Mouse (Mus musculus) limb, embryonic 10.5 days (tissue): ENCODE data around the gene Memo1. TPM values are rescaled to one million over a fixed set of nuclear protein-coding genes. Genes with fewer than 3 reads are reported as not detected.
"Not testable (repeated sequence)": the region's sequence is repeated elsewhere in the genome, so short reads cannot be mapped to it uniquely, and the experiment has no call there.

ENCODE experiments used
- DNase-seq: peaks from one replicate; pipeline ENCODE4 v3.0.0-alpha.2; 2017; ENCODE audit warnings: low spot score
- H3K27ac ChIP-seq: fragments of 300-500 bp; sonication (generic); 2 replicates; pipeline ENCODE4 v1.5.1; 2016; ENCODE audit warnings: mild to moderate bottlenecking
- H3K27me3 ChIP-seq: fragments of 300-500 bp; sonication (generic); 2 replicates; pipeline ENCODE4 v1.6.1; 2016; ENCODE audit warnings: low read depth, mild to moderate bottlenecking; ENCODE audit not compliant: poor library complexity, severe bottlenecking
- H3K36me3 ChIP-seq: fragments of 300-500 bp; sonication (generic); 2 replicates; pipeline ENCODE4 v1.6.1; 2016; ENCODE audit warnings: mild to moderate bottlenecking, moderate library complexity
- H3K4me1 ChIP-seq: fragments of 300-500 bp; sonication (generic); 2 replicates; pipeline ENCODE4 v1.6.1; 2016
- H3K4me3 ChIP-seq: fragments of 300-500 bp; sonication (generic); 2 replicates; pipeline ENCODE4 v1.5.1; 2016; ENCODE audit warnings: mild to moderate bottlenecking, moderate library complexity
- H3K9me3 ChIP-seq: fragments of 300-500 bp; sonication (generic); replicated peaks from 2 replicates; pipeline ENCODE4 v1.6.1; 2016; ENCODE audit warnings: mild to moderate bottlenecking
- WGBS: fragments of 180-500 bp; shearing (Covaris S2); methylation state at CpG from one replicate; pipeline ENCODE4 v1.1.7; 2016; 5-methylcytosine and 5-hydroxymethylcytosine counted together
- polyA plus RNA-seq: library from polyadenylated mRNA; unstranded; fragments of >200 nt; fragmentation: Nextera tagmentation; extraction: Ambion mirVana; gene quantifications from 2 replicates; pipeline ENCODE4 v1.2.1, GENCODE M21; 2016

Memo1 gene
- polyA plus RNA-seq, 1 experiment from 2014 or later, result 96.7 TPM

DNA sequence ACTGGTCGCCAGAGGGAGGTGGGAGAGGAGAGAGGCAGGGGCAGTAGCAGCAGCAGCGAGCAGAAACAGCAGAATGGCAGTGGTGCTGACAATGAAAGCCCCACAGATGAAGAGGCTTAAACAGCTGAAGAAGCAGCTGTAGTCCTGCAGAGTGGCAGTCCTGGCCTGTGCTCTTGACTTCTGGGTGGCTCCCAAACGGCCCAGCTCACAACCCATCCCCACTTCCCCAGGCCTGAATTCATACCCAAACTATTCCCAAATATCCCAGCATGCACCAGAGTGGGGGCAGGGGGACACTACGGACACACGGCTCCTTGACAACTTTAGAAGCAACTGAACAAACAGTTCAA lies 30.2 kb downstream of the Memo1 start:
- H3K4me1 ChIP-seq, result peaks cover 25% of the 10 kb centered on the region
- no peaks in the 10 kb centered on the region for H3K9me3 ChIP-seq
- no peak for DNase-seq
- H3K27me3 ChIP-seq, result no peaks in the 10 kb centered on the region
- H3K36me3 ChIP-seq, result peaks cover 8% of the 10 kb centered on the region; the same call in 1 of the 2 replicates
- 31% methylated on average over 5 of the region's 5 CpGs for WGBS
- H3K27ac ChIP-seq, result no peak overlapping the region
- H3K4me3 ChIP-seq, result no peak overlapping the region

DNA sequence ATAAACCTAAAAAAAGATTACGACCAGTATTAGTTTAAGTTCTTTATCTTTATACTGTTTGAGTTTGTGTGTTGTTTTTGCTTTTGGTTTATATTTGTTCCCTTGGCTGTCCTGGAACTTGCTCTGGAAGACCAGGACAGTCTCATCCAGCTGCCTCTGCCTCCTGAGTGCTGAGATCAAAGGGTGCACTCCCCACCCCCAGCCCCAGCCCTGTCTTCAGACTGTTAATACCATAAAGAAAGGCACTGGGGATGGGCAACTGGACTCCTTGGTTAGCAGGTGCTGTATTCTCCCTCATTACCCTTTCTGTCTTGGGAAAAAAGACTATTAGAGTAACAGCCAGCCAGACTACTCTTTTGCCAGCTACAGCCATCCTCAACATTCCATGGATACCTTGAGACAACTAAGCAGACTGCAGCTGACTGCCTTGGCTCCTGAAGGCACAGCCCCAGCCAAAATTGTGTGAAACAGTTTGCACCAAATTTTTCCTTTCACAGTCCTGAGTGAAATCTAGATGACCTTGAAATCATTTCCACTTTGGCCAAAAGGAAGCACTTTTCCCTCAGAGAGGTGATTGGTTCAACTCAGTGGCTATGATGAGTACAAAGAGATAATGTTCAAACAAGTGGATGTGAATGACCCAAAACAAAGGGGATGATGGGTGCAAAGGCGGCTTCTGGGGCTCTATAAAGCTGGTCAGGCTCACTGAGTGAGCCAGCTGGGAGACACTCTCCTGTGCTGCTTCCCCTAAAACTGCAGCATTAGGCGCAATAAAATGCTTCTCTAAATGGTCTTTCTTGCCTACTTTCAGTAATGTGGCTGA lies 30.8 kb downstream of the Memo1 start:
- Histone ChIP-seq H3K4me3 (no peak overlapping the region), H3K27ac (no peak overlapping the region)
- DNase-seq, result no peak

DNA sequence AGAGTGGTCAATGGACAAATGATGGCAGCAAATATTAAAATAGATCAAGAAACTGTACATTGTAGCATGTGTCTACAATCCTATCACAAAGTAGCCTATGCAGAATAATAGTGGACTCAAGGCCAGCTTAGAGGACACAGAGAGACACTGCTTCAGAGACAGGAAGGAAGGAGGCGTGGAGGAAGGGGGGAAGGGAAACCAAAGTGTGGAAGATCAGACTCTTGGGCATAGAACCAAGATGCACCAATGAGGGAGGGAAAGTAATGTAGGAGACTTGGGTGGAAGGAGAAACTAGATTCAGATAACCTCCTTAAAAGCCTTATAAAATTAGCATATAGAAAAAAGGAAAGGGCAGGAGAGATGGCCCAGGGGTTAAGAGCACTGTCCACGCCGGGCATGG lies 32.9 kb downstream of the Memo1 start:
- no peaks in the 10 kb centered on the region for H3K27me3 ChIP-seq
- H3K4me3 ChIP-seq, result no peak overlapping the region
- 90% methylated on average over 3 of the region's 3 CpGs for WGBS
- peaks cover 10% of the 10 kb centered on the region for H3K36me3 ChIP-seq
- peaks cover 25% of the 10 kb centered on the region for H3K4me1 ChIP-seq
- DNase-seq, result no peak
- H3K9me3 ChIP-seq, result no peaks in the 10 kb centered on the region
- H3K27ac ChIP-seq, result no peak overlapping the region

More for the DNA sequence above, 30.8 kb downstream of the Memo1 start:
- no peaks in the 10 kb centered on the region for H3K27me3 ChIP-seq
- no peaks in the 10 kb centered on the region for H3K9me3 ChIP-seq
- H3K4me1 ChIP-seq, result peaks cover 25% of the 10 kb centered on the region
- peaks cover 8% of the 10 kb centered on the region; the same call in 1 of the 2 replicates for H3K36me3 ChIP-seq
- 36% methylated on average over 3 of the region's 3 CpGs for WGBS

DNA sequence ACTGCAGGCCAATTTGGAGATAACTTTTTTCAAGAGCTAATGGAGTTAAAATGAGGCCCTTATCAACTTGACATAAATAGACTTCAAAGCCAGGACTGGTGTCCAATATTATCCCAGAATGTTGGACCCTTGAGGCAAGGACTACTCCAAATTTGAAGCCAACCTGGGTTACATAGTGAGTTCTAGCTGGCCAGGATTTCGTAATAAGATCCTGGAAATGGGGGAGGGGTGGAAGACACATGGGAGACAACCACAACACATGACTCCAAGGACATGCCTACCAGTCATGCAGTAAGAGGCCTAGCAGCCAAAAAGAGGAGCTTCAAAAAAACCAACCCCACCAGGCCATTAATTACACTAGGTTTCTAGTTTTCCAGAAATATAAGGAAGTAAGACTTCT lies 50.0 kb downstream of the Memo1 start:
- Histone ChIP-seq H3K36me3 (peaks cover 14% of the 10 kb centered on the region), H3K27ac (no peak overlapping the region), H3K27me3 (no peaks in the 10 kb centered on the region), H3K4me1 (no peaks in the 10 kb centered on the region), H3K4me3 (no peak overlapping the region), H3K9me3 (no peaks in the 10 kb centered on the region)
- WGBS, result 80% methylated on average over 1 of the region's 1 CpGs
- no peak for DNase-seq

DNA sequence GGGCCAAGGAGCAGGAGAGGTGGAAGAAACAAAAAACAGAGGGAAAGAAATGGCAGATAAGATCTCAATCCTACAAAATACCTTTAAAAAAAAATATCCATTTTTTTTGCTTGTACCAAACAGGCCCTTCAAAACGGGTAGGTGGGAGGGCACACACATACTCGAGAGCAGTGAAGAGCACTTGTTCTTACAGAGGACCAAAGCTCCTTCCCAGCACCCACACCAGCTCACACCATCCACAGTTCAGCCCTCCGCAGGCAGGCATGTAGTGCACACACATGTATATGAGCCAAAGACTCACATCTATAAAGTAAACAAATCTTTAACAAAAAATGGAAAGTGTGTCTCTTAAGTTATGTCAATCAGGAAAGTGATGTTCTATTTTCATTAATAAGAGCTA lies 52.5 kb downstream of the Memo1 start:
- no peak overlapping the region for H3K4me3 ChIP-seq
- 82% methylated on average over 3 of the region's 3 CpGs for WGBS
- no peak overlapping the region for H3K27ac ChIP-seq
- no peaks in the 10 kb centered on the region for H3K9me3 ChIP-seq
- no peaks in the 10 kb centered on the region for H3K4me1 ChIP-seq
- H3K36me3 ChIP-seq, result peaks cover 29% of the 10 kb centered on the region
- no peak for DNase-seq
- no peaks in the 10 kb centered on the region for H3K27me3 ChIP-seq

DNA sequence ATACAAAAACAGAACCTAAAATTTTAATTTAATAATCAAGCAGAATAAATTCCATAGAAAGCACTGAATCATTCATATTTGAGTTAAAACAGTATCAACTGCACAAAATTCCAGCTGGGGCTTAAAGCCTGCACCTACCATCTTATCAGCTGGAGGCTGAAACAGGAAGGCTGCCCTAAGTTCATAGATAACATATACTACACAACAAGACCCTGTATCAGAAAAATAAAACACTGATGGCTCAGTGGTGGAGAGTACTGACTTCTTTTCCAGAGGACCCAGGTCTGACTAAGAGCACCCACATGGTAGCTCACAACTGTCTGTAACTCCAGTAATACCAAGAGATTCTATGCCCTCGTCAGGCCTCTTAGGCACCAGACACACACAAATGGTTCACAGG lies 55.0 kb downstream of the Memo1 start:
- Histone ChIP-seq H3K27ac (no peak overlapping the region), H3K36me3 (peaks cover 34% of the 10 kb centered on the region), H3K9me3 (no peaks in the 10 kb centered on the region), H3K4me3 (no peak overlapping the region), H3K27me3 (no peaks in the 10 kb centered on the region), H3K4me1 (no peaks in the 10 kb centered on the region)
- WGBS, result 97% methylated on average over 1 of the region's 1 CpGs
- DNase-seq, result no peak

DNA sequence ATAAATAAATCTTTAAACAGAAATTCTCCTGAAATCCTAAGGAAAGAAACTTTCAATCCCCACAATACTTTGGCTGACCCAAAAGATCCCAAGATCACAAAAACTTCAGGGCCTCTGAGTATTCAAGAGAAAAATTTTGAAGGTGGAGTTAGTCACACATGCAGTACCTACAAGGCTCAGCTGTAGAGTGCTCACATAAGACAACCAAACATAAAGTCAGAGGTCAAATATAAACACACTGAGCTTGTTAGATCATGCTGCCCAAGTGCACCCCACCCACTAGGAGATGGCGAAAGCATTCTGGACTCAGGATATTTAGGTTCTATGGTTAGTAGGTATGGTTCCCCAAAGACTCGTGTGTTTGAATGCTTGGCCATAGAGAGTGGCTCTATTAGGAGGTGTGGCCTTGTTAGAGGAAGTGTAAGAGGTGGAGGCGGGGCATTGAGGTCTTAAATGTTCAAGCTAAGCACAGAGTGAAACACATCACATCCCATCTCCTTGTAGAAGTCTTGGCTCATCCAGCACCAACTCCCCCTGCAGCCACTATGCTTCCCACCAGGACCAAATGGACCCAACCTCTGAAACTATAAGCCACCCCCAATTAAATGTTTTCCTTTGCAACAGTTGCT lies 67.1 kb downstream of the Memo1 start:
- H3K4me3 ChIP-seq, result no peak overlapping the region

DNA sequence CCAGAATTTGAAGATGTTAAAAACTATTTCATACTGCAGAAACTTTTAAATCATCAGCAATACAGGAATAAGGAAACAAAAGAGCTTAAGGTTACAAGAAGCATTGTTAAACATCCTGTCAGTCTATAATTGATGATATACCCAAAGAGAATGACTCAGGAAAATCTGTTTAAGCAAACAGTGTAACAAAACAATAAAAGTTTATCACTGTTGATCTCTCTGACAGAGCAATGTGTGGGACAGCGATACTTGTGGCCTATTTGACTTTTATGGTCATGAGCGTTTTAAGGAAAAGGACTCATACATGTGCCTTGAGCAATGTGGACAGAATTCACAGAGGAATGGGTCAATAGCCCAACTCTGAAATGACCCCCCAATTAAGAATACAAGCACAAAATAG lies 78.0 kb downstream of the Memo1 start:
- 58% methylated on average over 2 of the region's 2 CpGs for WGBS
- Histone ChIP-seq H3K27ac (no peak overlapping the region), H3K36me3 (peaks cover 35% of the 10 kb centered on the region), H3K9me3 (no peaks in the 10 kb centered on the region), H3K27me3 (no peaks in the 10 kb centered on the region), H3K4me3 (no peak overlapping the region), H3K4me1 (no peaks in the 10 kb centered on the region)
- DNase-seq, result no peak

More for the DNA sequence above, 67.1 kb downstream of the Memo1 start:
- DNase-seq, result no peak
- H3K36me3 ChIP-seq, result peaks cover 34% of the 10 kb centered on the region
- 96% methylated on average over 3 of the region's 3 CpGs for WGBS
- no peak overlapping the region for H3K27ac ChIP-seq
- H3K4me1 ChIP-seq, result no peaks in the 10 kb centered on the region
- H3K9me3 ChIP-seq, result no peaks in the 10 kb centered on the region
- H3K27me3 ChIP-seq, result no peaks in the 10 kb centered on the region

DNA sequence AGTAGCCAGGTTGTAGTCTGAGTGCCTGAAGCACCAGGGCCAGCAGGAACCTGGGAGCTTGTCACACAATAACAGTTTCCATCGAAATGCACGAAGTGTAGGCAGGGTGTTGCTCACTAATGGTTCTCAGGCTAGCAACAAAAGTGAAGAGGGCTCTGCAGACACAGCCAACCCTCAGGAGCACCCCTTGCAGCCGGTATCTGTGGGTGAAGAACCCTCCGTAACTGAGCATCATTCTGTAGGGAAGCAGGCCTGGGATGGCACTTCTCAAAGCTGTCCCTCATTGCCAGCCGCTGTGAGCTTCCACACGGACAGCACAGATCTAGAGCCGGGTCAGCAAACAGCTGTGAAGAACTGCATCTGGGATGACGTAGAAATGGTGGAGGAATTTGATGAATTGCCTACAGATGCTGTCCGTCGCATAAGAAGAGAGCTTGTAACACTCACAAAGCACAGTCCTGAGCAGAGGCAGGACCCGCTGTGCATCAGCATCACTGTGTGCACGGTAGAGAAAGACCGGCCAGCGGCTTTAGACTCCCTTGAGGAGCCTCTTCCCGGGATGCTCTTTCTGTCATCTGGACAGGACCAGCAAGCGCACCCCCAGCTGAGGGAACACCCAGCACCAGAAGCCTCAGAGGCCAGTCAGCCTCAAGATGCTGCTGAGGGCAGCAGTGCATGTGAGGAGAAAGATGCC lies 82.3 kb downstream of the Memo1 start:
- H3K4me1 ChIP-seq, H3K9me3 ChIP-seq, H3K27ac ChIP-seq, H3K27me3 ChIP-seq, DNase-seq, H3K4me3 ChIP-seq: not testable (repeated sequence)
- H3K36me3 ChIP-seq, result peaks cover 33% of the 10 kb centered on the region
- 90% methylated on average over 16 of the region's 16 CpGs for WGBS

DNA sequence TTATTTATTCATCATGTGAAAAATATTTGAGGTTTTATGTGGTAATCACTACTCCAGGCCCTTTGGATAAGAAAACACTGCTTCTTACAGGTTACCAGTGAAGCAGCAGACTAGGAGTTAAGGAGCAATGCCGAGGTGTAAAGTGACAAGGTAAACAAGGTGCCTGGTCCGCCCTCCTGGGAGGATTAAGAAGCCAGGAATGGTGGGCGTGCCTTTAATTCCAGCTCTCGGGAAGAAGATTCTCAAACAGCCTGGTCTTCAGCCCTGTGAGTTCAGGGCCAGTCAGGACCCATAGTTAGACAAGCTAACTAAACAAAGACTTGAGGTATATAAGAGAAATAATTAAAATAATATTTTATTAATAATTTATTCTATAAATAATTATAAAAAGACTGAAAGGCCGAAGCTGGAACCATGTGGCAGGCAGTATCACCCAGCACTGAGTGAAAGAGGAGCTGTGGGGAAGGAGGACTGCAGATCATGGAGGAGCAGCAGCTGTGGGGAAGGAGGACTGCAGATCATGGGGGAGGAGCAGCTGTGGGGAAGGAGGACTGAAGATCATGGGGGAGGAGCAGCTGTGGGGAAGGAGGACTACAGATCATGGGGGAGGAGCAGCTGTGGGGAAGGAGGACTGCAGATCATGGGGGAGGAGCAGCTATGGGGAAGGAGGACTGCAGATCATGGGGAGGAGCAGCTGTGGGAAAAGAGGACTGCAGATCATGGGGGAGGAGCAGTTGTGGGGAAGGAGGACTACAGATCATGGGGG lies 86.0 kb downstream of the Memo1 start:
- Histone ChIP-seq H3K36me3 (peaks cover 30% of the 10 kb centered on the region), H3K9me3 (no peaks in the 10 kb centered on the region), H3K27ac (no peak overlapping the region), H3K4me3 (no peak overlapping the region), H3K27me3 (no peaks in the 10 kb centered on the region), H3K4me1 (no peaks in the 10 kb centered on the region)
- no peak for DNase-seq
- WGBS, result 40% methylated on average over 5 of the region's 5 CpGs

DNA sequence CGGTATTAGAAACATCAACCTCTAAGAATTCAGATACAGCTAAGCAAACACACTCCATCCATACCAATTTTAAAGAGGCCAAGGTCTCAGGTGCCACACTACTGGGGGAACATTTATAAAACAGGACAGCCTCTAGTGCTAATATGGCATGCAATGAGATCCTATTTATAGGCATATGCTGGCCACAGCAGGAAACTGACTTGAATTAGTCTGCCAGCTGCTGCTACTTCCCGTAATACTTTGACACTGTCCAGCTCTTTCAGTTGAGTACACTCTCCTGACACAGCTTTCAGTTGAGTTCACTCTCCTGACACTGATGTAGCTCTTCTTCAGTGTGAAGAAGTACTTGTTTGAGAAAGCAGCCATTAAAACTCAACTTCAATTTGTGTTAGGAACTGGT lies 99.4 kb downstream of the Memo1 start:
- no peak overlapping the region for H3K4me3 ChIP-seq
- no peaks in the 10 kb centered on the region for H3K27me3 ChIP-seq
- H3K4me1 ChIP-seq, result no peaks in the 10 kb centered on the region
- DNase-seq, result no peak
- no peaks in the 10 kb centered on the region for H3K9me3 ChIP-seq
- peaks cover 11% of the 10 kb centered on the region for H3K36me3 ChIP-seq
- 82% methylated on average over 2 of the region's 2 CpGs for WGBS
- no peak overlapping the region for H3K27ac ChIP-seq

DNA sequence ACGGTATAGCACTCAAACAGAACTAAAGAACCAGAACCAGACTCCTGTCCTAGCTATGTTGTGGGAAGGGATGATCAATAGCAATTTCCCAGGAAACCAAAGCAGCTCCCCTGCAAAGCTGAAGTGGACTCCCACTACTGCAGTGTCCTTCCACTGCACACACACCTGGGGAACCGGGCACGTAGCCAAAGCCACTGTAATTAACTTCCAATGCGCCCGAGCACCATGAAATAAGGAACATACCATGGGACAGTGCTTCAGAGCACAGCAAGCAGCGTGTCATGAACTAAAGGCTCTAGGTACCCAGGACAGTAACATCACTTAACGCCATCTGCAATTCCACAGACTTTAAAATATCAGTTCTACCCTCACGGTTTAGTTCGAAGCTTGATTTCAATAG lies 100.6 kb downstream of the Memo1 start:
- no peaks in the 10 kb centered on the region for H3K4me1 ChIP-seq
- H3K9me3 ChIP-seq, result no peaks in the 10 kb centered on the region
- H3K36me3 ChIP-seq, result peaks cover 7% of the 10 kb centered on the region
- H3K4me3 ChIP-seq, result no peak overlapping the region
- WGBS, result 94% methylated on average over 9 of the region's 9 CpGs
- H3K27me3 ChIP-seq, result no peaks in the 10 kb centered on the region
- no peak for DNase-seq
- H3K27ac ChIP-seq, result no peak overlapping the region
